In genomic region chr17:56933395-56933794, GRCm38 (mm10) we compare ENCODE assay signal across 1 mouse cellular context.
TF ChIP-seq lines count a peak whose summit lies in the region.

No protein-coding gene starts in this region.

TF ChIP-seq in CH12.LX, 34 proteins besides CTCF, POLR2A, EP300 and RAD21:
- TF ChIP-seq CHD2 (IDR thresholded peaks at IDR 0.05; ENCODE audit: low read length) (no peak), IRF4 (IDR thresholded peaks at IDR 0.05; ENCODE audit: low read depth, low read length) (no peak), ZMIZ1 (IDR thresholded peaks at IDR 0.05; ENCODE audit: low read depth, low read length) (no peak), MAFK (IDR thresholded peaks at IDR 0.05; ENCODE audit: insufficient replicate concordance, low read length) (no peak), RCOR1 (conservative IDR thresholded peaks at IDR 0.05; ENCODE audit: low read depth, low read length) (no peak), MAZ (IDR thresholded peaks at IDR 0.05; ENCODE audit: low read depth, low read length) (no peak)
